Mouse (Mus musculus): ENCODE results near the gene Dpf3.

DNA sequence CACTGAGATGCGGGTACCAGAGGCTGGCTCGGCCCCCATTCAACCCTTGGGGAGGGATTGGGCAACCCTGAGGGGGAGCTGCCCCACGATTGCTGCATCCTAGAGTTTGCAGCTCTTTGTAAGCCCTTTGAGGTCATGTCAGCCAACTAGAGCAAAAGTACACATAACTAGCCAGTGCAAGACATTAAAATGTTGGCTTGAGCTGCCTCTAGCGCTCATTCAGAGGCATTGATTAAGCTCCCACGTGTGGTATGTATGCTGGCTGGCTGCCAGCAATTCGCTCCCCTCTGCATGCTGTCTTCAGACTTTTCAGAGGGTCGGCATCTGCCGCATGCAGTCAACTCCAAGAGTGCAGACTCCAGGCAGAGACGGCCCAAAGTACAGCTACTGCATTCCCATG lies 48.5 kb upstream of the Dpf3 start:
- TF ChIP-seq POLR2A (IDR thresholded peaks at IDR 0.05; ENCODE audit: borderline replicate concordance, insufficient read depth, low read length) (no peak), CTCF (IDR thresholded peaks at IDR 0.05; ENCODE audit: borderline replicate concordance, insufficient read depth, low read depth, low read length) (no peak)

Measured in cerebellum, adult 2 months (tissue).